Mouse (Mus musculus) thymus, postnatal 0 days (tissue): ENCODE data around the gene Rc3h1. TPM values are rescaled to one million over a fixed set of nuclear protein-coding genes. Genes with fewer than 3 reads are reported as not detected.

Experiments used
- polyA plus RNA-seq: library from polyadenylated mRNA; unstranded; fragments of >200 nt; fragmentation: Nextera tagmentation; extraction: Ambion mirVana; gene quantifications from 2 replicates; pipeline ENCODE4 v1.2.1, GENCODE M21; 2015

Rc3h1 gene
- polyA plus RNA-seq, 1 experiment from 2014 or later = 10.8 TPM

Other genes with a start within 250 kb of the Rc3h1 start
- 73.7 and 88.0 TPM in 2 replicates for gene Rabgap1l, start 113.2 kb upstream of the Rc3h1 start, polyA plus RNA-seq
- 2.1 and 2.7 TPM in 2 replicates for gene Serpinc1, start 72.2 kb downstream of the Rc3h1 start, polyA plus RNA-seq
- 4.1 and 5.2 TPM in 2 replicates for gene Zbtb37, start 128.4 kb downstream of the Rc3h1 start, polyA plus RNA-seq
- 27.0 and 29.2 TPM in 2 replicates for gene Dars2, start 164.2 kb downstream of the Rc3h1 start, polyA plus RNA-seq
- gene Cenpl, start 164.3 kb downstream of the Rc3h1 start, polyA plus RNA-seq = 51.9 and 57.7 TPM in 2 replicates
- 17.5 and 17.6 TPM in 2 replicates for gene Klhl20, start 225.1 kb downstream of the Rc3h1 start, polyA plus RNA-seq
- gene Ankrd45, start 236.3 kb downstream of the Rc3h1 start, polyA plus RNA-seq = 0.21 and 0.29 TPM in 2 replicates